Mouse (Mus musculus) megakaryocyte progenitor cell, adult 5-6 weeks (primary cell): ENCODE results near the gene Nfatc2ip. TPM values are rescaled to one million over a fixed set of nuclear protein-coding genes. Genes with fewer than 3 reads are reported as not detected.
A peak's percentile ranks its signal among the peaks of the same experiment; 100 is the strongest.
"Not testable (repeated sequence)": the region's sequence is repeated elsewhere in the genome, so short reads cannot be mapped to it uniquely, and the experiment has no call there.

ENCODE experiments used
- ATAC-seq: replicated peaks from 2 replicates; pipeline ENCODE4 v1.8.0; 2016; ENCODE audit warnings: mild to moderate bottlenecking, moderate TSS enrichment, inconsistent platforms; ENCODE audit not compliant: poor library complexity
- total RNA-seq, 2 experiments: library from RNA; stranded (forward) in 1 of 2; stranded (reverse) in 1 of 2; fragments of 157-497, 149-512 nt in 1 of 2; fragments of 200-1000 nt in 1 of 2; gene quantifications; 2 replicates each; pipeline versions ENCODE4 v1.2.3 to v1.2.4; 2015 to 2017

Nfatc2ip gene
- total RNA-seq, 2 experiments from 2014 or later: 12.2 to 14.9 TPM

- ATAC-seq: no peak
Measured at GRCm38 (mm10) chr7:126411061-126411460, 14.5 kb upstream of the Nfatc2ip start.

- ATAC-seq: no peak
Measured at GRCm38 (mm10) chr7:126408686-126409085, 12.1 kb upstream of the Nfatc2ip start.

- not testable (repeated sequence) for ATAC-seq
Measured at GRCm38 (mm10) chr7:126402518-126402917, 6.0 kb upstream of the Nfatc2ip start.

- peak; percentile 57 for ATAC-seq
Measured at GRCm38 (mm10) chr7:126399548-126399947, 3.0 kb upstream of the Nfatc2ip start.

GRCm38 (mm10) chr7:126397822-126398221 is 1.3 kb upstream of the Nfatc2ip start:
- no peak for ATAC-seq

GRCm38 (mm10) chr7:126397221-126397620 is 684 bp upstream of the Nfatc2ip start:
- ATAC-seq: peak; percentile 23

GRCm38 (mm10) chr7:126392086-126392884 is 4.3 kb downstream of the Nfatc2ip start:
- not testable (repeated sequence) for ATAC-seq

- ATAC-seq: no peak
Measured at GRCm38 (mm10) chr7:126388185-126388584, 8.4 kb downstream of the Nfatc2ip start.

- no peak for ATAC-seq
Measured at GRCm38 (mm10) chr7:126383565-126383964, 13.0 kb downstream of the Nfatc2ip start.

GRCm38 (mm10) chr7:126377278-126378158 is 19.0 kb downstream of the Nfatc2ip start, which contains the start of gene Spns1:
Spns1 (minus strand) TSS chr7:126377450.
- peak; percentile 93 for ATAC-seq

- peak; percentile 20; the same call in 1 of the 2 replicates for ATAC-seq
Measured at GRCm38 (mm10) chr7:126376903-126377277, 19.6 kb downstream of the Nfatc2ip start.

GRCm38 (mm10) chr7:126375012-126375411 is 21.5 kb downstream of the Nfatc2ip start:
- no peak for ATAC-seq

GRCm38 (mm10) chr7:126374526-126374925 is 22.0 kb downstream of the Nfatc2ip start:
- no peak for ATAC-seq

- ATAC-seq: no peak
Measured at GRCm38 (mm10) chr7:126373007-126373406, 23.5 kb downstream of the Nfatc2ip start.

- ATAC-seq: peak; percentile 87
Measured at GRCm38 (mm10) chr7:126369393-126369792, 27.1 kb downstream of the Nfatc2ip start, which contains the start of gene Lat. Lat (minus strand) TSS chr7:126369570.

GRCm38 (mm10) chr7:126368367-126368766 is 28.2 kb downstream of the Nfatc2ip start:
- ATAC-seq: no peak

- no peak for ATAC-seq
Measured at GRCm38 (mm10) chr7:126367636-126368035, 28.9 kb downstream of the Nfatc2ip start.

- no peak for ATAC-seq
Measured at GRCm38 (mm10) chr7:126363038-126363437, 33.5 kb downstream of the Nfatc2ip start.

- no peak for ATAC-seq
Measured at GRCm38 (mm10) chr7:126359049-126359448, 37.5 kb downstream of the Nfatc2ip start.

- no peak for ATAC-seq
Measured at GRCm38 (mm10) chr7:126358413-126358812, 38.1 kb downstream of the Nfatc2ip start.

GRCm38 (mm10) chr7:126357838-126358237 is 38.7 kb downstream of the Nfatc2ip start:
- ATAC-seq: no peak
